Mouse (Mus musculus): ENCODE measurements around the gene Cabp4.

Cabp4 gene

DNA sequence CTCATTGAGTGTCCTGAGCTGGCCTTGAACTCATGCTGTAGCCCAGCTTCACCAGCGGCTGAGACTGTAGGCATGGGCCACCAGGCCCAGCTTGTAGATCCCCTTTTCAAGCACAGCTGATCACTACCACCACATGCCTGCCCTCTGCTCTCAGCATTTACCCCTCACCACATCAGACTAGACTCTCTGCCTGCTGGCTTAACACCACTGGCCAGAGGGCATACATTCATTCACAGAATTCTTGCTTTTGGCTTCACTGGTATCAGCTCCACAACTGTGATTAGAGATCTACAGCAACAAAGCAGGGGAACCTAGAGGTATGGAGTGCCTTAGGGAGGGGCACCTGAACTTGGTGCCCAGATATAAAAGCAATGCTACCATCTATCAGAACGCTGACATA, 23.3 kb downstream of the Cabp4 start:
- H3K27me3 ChIP-seq (ENCODE audit: insufficient read depth, low read length) = no peaks in the 10 kb centered on the region
- TF ChIP-seq NANOG (IDR thresholded peaks at IDR 0.05; ENCODE audit: borderline replicate concordance, low read length) (no peak), CTCF (conservative IDR thresholded peaks at IDR 0.05; ENCODE audit: low read length) (no peak), POU5F1 (IDR thresholded peaks at IDR 0.05; ENCODE audit: borderline replicate concordance, low read length) (no peak)
- H3K4me1 ChIP-seq (replicated peaks; ENCODE audit: low read depth, low read length) = peaks cover 54% of the 10 kb centered on the region
- no peak overlapping the region for H3K4me3 ChIP-seq (replicated peaks; ENCODE audit: low read length)
- H3K36me3 ChIP-seq (ENCODE audit: insufficient read depth, low read length) = peaks cover 42% of the 10 kb centered on the region
- H3K9me3 ChIP-seq (ENCODE audit: low read length) = no peaks in the 10 kb centered on the region

DNA sequence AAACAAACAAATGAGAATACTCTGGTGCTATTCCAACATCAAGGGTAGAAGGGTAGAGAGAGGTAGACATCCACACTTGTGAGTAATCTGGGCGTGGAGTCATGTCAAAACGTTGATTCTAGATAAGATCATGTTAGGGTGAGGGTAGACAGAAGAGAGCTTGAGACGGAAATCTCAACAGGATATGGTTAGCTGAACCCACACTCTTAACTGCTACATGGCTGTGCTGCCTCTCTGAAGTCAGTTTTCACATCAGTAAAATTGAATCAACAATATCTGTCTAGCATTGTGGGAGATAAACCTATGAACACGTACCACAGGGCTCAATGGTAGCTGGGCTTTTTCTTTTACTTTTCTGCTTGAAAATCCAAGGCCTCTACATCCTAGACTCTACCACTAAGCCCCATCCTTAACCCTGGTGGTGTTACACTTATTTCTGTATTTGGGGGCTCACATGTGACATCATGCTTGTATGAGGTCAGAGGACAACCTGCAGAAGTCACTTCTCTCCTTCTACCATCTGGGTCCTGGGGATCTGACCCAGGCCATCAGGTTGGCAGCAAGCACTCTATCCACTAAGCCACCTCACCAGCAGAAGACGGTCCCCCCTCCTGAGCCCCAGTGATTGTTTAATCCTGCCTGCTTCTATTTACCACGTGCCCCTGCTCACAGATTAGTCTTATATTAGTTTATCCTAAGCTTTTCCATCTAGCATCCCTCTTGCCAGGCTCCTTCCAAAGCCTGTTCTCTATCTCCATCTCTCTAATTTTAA, 23.9 kb downstream of the Cabp4 start:
- Histone ChIP-seq H3K4me3 (replicated peaks; ENCODE audit: low read length) (no peak overlapping the region), H3K9me3 (ENCODE audit: low read length) (no peaks in the 10 kb centered on the region), H3K4me1 (replicated peaks; ENCODE audit: low read depth, low read length) (peaks cover 51% of the 10 kb centered on the region), H3K36me3 (ENCODE audit: insufficient read depth, low read length) (peaks cover 48% of the 10 kb centered on the region), H3K27me3 (ENCODE audit: insufficient read depth, low read length) (no peaks in the 10 kb centered on the region)
- TF ChIP-seq NANOG (IDR thresholded peaks at IDR 0.05; ENCODE audit: borderline replicate concordance, low read length) (no peak), POU5F1 (IDR thresholded peaks at IDR 0.05; ENCODE audit: borderline replicate concordance, low read length) (no peak), CTCF (conservative IDR thresholded peaks at IDR 0.05; ENCODE audit: low read length) (no peak)

DNA sequence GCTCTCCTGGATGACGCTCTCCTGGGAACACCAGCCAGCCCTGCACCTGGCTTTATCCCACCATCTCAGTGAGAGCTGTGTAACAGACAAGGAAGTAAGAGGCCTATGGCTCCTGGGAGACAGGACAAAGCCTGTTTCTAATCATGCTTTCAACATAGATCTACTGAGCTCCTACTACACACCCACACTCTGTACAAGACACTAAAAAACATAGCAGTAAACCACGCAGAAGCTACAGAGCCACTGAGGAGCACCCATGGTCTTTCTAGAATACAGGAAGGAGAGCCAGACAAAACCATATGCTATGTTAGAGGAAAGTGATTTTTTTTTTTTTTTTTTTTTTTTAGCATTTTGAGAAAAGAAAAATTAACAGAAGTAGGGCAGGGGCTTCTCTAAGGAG, 25.5 kb downstream of the Cabp4 start:
- H3K9me3 ChIP-seq (ENCODE audit: low read length) = no peaks in the 10 kb centered on the region
- no peaks in the 10 kb centered on the region for H3K27me3 ChIP-seq (ENCODE audit: insufficient read depth, low read length)
- TF ChIP-seq CTCF (conservative IDR thresholded peaks at IDR 0.05; ENCODE audit: low read length) = no peak
- TF ChIP-seq NANOG (IDR thresholded peaks at IDR 0.05; ENCODE audit: borderline replicate concordance, low read length) = no peak
- no peak for TF ChIP-seq POU5F1 (IDR thresholded peaks at IDR 0.05; ENCODE audit: borderline replicate concordance, low read length)
- no peak overlapping the region for H3K4me3 ChIP-seq (replicated peaks; ENCODE audit: low read length)
- peaks cover 64% of the 10 kb centered on the region for H3K36me3 ChIP-seq (ENCODE audit: insufficient read depth, low read length)
- peaks cover 46% of the 10 kb centered on the region for H3K4me1 ChIP-seq (replicated peaks; ENCODE audit: low read depth, low read length)

DNA sequence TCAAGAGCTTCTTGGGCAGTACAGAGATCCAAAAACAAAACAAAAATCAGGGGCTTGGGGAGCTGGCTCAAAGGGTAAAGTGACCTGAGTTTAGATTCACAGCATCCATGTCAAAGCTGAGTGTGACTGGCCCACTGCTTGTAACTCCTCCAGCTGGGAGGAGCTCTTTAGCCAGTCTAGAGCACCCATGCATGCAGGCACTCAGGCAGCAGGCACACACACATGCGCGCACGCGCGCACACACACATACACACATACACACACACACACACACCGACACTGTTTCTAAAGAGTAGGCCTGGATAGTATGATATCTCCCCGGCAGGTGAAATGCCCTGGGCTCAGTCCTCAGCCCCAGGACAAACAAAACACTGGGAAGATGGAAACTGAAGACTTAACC, 26.8 kb downstream of the Cabp4 start:
- Histone ChIP-seq H3K4me3 (replicated peaks; ENCODE audit: low read length) (no peak overlapping the region), H3K9me3 (ENCODE audit: low read length) (no peaks in the 10 kb centered on the region), H3K27me3 (ENCODE audit: insufficient read depth, low read length) (no peaks in the 10 kb centered on the region), H3K36me3 (ENCODE audit: insufficient read depth, low read length) (peaks cover 76% of the 10 kb centered on the region), H3K4me1 (replicated peaks; ENCODE audit: low read depth, low read length) (peaks cover 46% of the 10 kb centered on the region)
- TF ChIP-seq CTCF (conservative IDR thresholded peaks at IDR 0.05; ENCODE audit: low read length) = no peak
- no peak for TF ChIP-seq POU5F1 (IDR thresholded peaks at IDR 0.05; ENCODE audit: borderline replicate concordance, low read length)
- no peak for TF ChIP-seq NANOG (IDR thresholded peaks at IDR 0.05; ENCODE audit: borderline replicate concordance, low read length)

DNA sequence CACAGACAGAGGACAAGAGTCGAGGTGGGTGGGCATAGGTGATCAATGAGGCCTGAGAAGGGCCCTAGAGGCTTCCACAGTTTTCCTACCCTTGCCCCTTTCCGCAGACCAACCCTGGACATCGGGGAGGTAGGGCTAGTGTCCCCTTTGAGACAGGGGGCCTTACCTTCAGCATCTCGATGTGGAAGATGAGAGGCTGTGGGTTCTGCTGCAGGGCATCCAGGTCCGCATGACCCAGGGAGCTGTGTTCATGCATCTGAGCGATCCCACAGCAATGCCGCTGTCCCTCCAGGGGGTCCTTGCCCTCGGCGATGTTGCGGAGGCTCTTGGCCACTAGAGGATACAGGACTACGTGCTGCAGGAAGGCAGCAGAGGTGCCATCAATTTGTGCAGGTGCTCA, 28.0 kb downstream of the Cabp4 start:
- TF ChIP-seq NANOG (IDR thresholded peaks at IDR 0.05; ENCODE audit: borderline replicate concordance, low read length) (no peak), POU5F1 (IDR thresholded peaks at IDR 0.05; ENCODE audit: borderline replicate concordance, low read length) (no peak), CTCF (conservative IDR thresholded peaks at IDR 0.05; ENCODE audit: low read length) (no peak)
- Histone ChIP-seq H3K4me3 (replicated peaks; ENCODE audit: low read length) (no peak overlapping the region), H3K4me1 (replicated peaks; ENCODE audit: low read depth, low read length) (peaks cover 44% of the 10 kb centered on the region), H3K27me3 (ENCODE audit: insufficient read depth, low read length) (no peaks in the 10 kb centered on the region), H3K9me3 (ENCODE audit: low read length) (no peaks in the 10 kb centered on the region), H3K36me3 (ENCODE audit: insufficient read depth, low read length) (peaks cover 82% of the 10 kb centered on the region)

DNA sequence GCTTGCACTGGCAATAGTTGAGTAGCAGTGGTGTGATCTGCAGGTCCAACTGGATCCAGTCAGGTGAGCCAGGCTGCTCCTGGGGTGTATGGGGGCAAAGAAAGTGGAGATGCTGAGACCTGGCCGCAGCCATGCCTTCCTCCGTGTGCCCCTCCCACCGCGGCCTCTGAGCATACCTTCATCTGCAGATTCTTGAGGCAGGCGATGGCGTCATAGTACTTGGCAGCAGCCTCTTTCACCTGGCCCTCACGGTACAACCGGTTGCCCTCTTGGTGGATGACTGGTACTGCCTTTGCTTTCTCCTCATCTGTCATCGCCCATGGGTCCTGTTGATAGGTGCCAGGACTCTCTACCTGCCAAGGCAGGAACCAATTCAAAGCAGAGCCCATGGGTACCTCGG, 28.7 kb downstream of the Cabp4 start:
- H3K4me3 ChIP-seq (replicated peaks; ENCODE audit: low read length) = no peak overlapping the region
- H3K4me1 ChIP-seq (replicated peaks; ENCODE audit: low read depth, low read length) = peaks cover 44% of the 10 kb centered on the region
- peaks cover 6% of the 10 kb centered on the region; the same call in 1 of the 2 replicates for H3K27me3 ChIP-seq (ENCODE audit: insufficient read depth, low read length)
- no peaks in the 10 kb centered on the region for H3K9me3 ChIP-seq (ENCODE audit: low read length)
- H3K36me3 ChIP-seq (ENCODE audit: insufficient read depth, low read length) = peaks cover 82% of the 10 kb centered on the region
- no peak for TF ChIP-seq POU5F1 (IDR thresholded peaks at IDR 0.05; ENCODE audit: borderline replicate concordance, low read length)
- no peak for TF ChIP-seq CTCF (conservative IDR thresholded peaks at IDR 0.05; ENCODE audit: low read length)
- TF ChIP-seq NANOG (IDR thresholded peaks at IDR 0.05; ENCODE audit: borderline replicate concordance, low read length) = no peak

DNA sequence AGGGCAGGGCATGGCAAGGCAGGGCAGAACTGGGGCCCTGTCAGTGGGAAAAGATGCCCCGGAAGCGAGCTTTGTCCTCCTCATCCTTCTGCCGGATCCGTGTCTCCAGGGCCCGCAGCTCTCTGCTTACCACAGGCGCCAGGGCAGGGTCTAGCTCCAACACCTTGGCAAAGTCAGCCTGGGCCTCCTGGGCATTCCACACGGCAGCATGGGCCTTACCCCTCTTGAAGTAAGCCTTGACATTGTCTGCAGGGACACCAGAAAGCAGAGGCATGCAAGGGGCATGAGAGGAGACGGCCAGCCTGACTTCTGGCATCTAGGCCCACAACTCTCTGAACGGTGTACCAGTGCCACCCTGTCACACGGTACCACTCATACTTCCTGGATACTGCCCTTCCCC, 29.3 kb downstream of the Cabp4 start:
- Histone ChIP-seq H3K27me3 (ENCODE audit: insufficient read depth, low read length) (peaks cover 6% of the 10 kb centered on the region; the same call in 1 of the 2 replicates), H3K36me3 (ENCODE audit: insufficient read depth, low read length) (peaks cover 77% of the 10 kb centered on the region), H3K9me3 (ENCODE audit: low read length) (no peaks in the 10 kb centered on the region), H3K4me1 (replicated peaks; ENCODE audit: low read depth, low read length) (peaks cover 44% of the 10 kb centered on the region), H3K4me3 (replicated peaks; ENCODE audit: low read length) (no peak overlapping the region)
- TF ChIP-seq CTCF (conservative IDR thresholded peaks at IDR 0.05; ENCODE audit: low read length) = no peak
- TF ChIP-seq NANOG (IDR thresholded peaks at IDR 0.05; ENCODE audit: borderline replicate concordance, low read length) = no peak
- TF ChIP-seq POU5F1 (IDR thresholded peaks at IDR 0.05; ENCODE audit: borderline replicate concordance, low read length) = no peak

DNA sequence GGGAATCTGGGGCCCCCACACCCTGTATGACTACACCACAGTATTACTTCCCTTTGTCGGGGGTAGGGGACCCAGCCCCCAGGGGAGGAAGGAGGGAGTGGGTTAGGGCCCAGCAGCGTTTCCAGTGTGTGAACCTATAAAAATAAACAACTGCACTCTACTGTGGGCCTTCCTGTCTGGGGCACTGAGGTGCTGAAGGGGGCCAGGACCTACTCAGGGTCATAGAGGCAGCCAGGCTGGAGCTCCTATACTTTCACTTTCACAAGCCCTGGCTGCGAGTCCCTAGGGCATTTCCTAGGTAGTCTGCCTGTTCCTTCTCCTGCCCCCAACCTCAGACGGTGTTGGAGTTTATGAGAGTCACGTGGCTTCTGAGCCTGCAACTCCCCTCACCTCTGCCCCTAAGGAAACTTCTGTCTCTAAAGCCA, 30.0 kb downstream of the Cabp4 start:
- H3K36me3 ChIP-seq (ENCODE audit: insufficient read depth, low read length) = peaks cover 72% of the 10 kb centered on the region
- H3K4me3 ChIP-seq (replicated peaks; ENCODE audit: low read length) = no peak overlapping the region
- TF ChIP-seq CTCF (conservative IDR thresholded peaks at IDR 0.05; ENCODE audit: low read length) (no peak), POU5F1 (IDR thresholded peaks at IDR 0.05; ENCODE audit: borderline replicate concordance, low read length) (no peak), NANOG (IDR thresholded peaks at IDR 0.05; ENCODE audit: borderline replicate concordance, low read length) (no peak)
- H3K4me1 ChIP-seq (replicated peaks; ENCODE audit: low read depth, low read length) = peaks cover 44% of the 10 kb centered on the region
- H3K9me3 ChIP-seq (ENCODE audit: low read length) = no peaks in the 10 kb centered on the region
- peaks cover 6% of the 10 kb centered on the region; the same call in 1 of the 2 replicates for H3K27me3 ChIP-seq (ENCODE audit: insufficient read depth, low read length)

All from E14TG2a.4 (cell line).